Mouse (Mus musculus) brain, embryonic 14.5 days (tissue): ENCODE measurements around the gene Hs3st5.

ENCODE experiments used
- CTCF ChIP-seq: fragments of 200-500 bp; IDR thresholded peaks from 2 replicates; pipeline ENCODE4 v1.5.1; 2012; ENCODE audit warnings: inconsistent platforms, mild to moderate bottlenecking, moderate library complexity, borderline replicate concordance; ENCODE audit not compliant: insufficient read depth, insufficient read length; ENCODE audit errors: extremely low read depth
- POLR2A ChIP-seq: fragments of 200-500 bp; IDR thresholded peaks from 2 replicates; pipeline ENCODE4 v1.6.1; 2012; ENCODE audit warnings: mild to moderate bottlenecking, inconsistent platforms, borderline replicate concordance; ENCODE audit not compliant: poor library complexity, insufficient read depth, insufficient read length, severe bottlenecking; ENCODE audit errors: extremely low read depth

- TF ChIP-seq POLR2A: no peak
- no peak for TF ChIP-seq CTCF
Measured at GRCm38 (mm10) chr10:36773595-36773994, 267.0 kb downstream of the Hs3st5 start.
